Mouse (Mus musculus) liver (tissue): ENCODE measurements at regions not wholly inside any gene's neighbourhood (a gene's known extent, or its start where the extent isn't known, plus 50 kb on each side); places are given as distances from the start of the nearest gene placed in this dataset.

ENCODE experiments used
- DNase-seq: peaks from one replicate; pipeline ENCODE4 v3.0.0-alpha.2; 2020; ENCODE audit warnings: mixed read lengths

DNA sequence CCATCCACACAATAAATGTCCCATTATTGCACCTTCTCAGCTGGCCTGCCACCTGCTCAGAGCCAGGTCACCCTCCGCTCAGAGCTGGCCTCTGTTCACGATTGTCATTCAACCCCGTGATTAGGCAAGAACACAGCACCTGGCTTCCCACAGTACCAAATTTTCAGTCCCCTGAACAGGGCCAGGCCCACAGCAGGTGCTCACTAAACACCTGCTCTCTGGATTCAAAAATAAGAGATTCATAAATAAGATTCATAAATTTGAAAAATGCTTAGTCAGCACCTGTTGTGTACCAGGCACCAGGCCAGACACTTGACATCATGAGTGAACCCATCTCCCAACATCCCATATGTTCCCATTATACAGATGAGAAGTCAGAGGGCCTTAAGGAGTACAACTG lies 272.2 kb downstream of the Matn1 start:
- DNase-seq = no peak

DNA sequence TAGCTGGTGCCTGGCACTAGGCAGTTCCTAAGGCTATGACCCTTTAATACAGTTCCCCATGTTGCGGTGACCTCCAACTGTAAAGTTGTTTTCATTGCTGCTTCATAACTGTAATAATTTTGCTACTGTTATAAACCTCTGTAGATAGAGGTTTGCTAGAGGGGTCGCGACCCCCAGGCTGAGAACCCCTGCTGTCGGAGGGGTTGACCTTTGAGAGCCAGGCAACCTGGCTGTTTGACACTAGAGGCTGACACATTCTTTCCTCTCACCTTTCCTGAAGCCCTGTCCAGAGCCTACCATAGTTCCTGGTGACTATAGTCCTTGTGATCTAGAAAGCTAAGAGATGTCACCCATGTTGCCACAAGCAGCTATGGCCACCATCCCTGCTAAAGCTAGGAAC lies 272.9 kb downstream of the Matn1 start:
- no peak for DNase-seq

DNA sequence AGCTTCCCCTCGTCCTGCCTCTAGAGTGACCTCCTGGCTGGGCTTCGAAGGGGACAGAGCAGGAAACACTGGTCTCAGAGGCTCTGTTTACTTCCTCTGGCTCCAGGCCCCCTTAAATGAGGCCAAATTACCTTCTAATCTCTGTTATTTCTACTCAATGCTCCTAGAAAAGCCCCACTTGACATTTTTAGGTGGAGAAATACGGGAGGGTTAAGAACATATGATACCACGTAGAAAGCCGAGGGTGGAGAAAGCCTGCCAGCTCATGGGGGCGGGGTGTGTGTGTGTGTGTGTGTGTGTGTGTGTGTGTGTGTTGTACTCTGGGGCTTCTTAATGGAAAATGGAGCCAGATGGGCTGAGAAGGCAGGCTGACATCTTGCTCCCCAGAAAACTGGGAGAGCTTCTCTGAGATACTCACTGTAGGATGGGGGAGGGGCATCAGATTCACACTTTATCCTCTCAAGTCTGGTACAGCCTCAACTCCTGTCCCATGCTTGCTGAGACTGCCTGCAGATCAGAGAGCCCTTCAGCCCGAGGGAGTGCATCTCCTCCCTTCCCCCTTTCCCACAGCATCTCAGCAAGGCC lies 273.5 kb downstream of the Matn1 start:
- DNase-seq = no peak

DNA sequence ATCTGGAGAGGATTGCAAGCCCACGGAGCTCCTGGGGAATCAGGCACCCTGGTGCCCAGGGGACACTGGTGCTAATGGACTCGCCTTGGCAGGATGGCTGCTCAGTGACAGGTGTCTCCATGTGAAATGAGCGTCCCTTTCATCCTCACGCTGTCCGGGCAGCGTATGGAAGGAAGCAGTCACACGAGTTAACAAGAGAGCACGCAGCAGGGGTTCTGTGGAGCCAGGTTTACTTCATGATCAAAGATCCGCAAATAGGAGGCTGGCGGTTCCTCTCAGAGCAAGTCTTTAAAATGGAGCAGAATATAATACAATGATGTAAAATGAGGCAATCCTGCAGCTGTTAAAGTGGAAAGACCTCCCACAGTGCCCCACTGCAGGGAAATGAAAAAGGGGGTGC lies 276.8 kb downstream of the Matn1 start:
- no peak for DNase-seq

DNA sequence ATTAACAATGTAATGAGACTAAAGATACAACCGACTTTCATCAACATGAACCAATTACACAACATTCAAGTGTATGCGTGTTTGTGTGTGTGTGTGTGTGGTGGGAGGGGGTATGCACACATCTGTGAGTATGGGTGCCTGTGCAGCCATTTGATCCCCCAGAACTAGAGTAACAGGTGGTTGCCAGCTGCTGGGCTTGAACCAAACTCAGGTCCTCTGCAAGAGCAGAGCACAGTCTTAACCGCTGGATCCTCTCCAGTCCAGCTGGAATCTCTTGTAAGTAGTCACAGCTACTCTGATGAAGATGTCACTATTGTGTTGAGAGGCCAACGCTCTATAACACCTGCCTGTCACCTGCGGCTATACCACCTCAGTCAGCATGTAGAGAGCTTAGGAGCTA lies 286.2 kb downstream of the Matn1 start:
- DNase-seq = no peak

DNA sequence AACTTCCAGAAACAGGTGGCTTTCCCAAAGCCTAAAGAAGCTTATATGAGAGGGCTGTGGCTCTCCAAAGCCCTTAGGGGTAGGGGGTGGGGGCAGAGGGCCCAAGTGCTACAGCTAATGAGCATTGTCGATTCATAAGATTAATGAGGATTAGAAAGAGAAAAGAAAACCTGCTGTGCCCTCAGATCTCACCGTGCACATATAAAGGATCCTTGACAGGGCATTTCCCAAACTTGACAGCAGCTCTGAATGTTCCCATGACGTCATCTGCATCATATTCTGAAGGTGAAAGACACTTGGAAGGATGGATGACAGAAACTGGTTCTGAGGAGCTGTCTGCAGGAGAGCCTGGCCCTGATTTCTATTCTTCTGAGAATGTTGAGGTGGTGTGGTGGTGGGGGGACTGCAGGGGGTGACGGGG lies 292.4 kb downstream of the Matn1 start:
- DNase-seq = no peak

DNA sequence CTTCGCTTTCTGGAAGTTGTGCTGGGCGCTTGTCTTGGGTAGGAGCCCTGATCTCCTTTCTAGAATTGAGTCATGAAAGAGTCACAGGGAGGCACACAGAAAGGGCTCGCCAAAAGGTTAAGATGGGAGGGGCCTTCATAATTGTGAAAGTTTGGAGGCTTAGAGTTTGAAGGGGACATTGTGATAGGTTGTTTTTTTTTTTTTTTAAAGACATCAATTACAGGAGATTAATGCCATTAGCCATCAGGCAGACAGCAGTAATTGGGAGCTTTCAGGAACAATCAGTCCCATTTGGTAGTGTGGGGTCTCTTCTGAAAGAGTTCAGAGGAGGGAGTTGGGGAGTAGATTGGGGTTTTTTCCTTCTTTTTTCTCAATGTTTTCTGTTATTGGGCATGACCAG lies 294.4 kb downstream of the Matn1 start:
- DNase-seq = no peak

DNA sequence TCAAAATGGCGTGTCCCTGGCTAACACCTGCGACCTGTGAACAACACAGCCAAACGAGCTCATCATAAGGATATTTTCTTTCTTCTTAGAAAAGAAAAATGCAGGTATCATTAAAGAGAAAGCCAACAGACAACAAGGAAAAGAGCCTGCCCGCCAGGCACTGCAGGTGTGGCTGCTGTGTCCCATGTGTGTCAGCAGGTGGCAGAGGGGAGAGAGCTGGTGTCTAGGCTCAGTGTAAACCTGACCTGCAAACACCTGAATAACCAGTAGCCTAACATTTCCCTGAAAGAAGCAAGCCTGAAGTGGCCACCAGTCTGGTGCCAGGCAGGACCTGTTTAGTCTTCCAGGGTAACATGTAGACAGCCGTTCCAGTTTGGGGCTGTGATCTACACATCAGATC lies 294.9 kb downstream of the Matn1 start:
- no peak for DNase-seq

DNA sequence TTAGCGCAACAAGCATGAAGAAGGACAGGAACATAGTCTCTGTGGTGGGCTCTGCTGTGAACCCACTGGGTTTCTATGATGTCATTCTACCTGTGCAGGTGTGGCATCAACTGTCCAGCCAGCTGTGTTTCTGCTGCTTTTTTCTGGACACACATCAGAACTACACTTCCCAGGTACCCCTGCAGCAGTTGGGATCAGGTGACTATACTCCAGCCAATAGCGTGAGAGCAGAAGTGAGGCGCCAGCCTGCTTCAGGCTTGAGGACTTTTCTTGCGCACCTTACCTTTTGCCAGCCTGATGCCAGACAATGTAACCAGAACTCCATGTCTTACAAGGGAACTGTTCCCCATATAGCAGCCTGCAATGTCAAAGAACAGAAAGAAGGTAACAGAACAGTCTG lies 296.3 kb downstream of the Matn1 start:
- DNase-seq = no peak

DNA sequence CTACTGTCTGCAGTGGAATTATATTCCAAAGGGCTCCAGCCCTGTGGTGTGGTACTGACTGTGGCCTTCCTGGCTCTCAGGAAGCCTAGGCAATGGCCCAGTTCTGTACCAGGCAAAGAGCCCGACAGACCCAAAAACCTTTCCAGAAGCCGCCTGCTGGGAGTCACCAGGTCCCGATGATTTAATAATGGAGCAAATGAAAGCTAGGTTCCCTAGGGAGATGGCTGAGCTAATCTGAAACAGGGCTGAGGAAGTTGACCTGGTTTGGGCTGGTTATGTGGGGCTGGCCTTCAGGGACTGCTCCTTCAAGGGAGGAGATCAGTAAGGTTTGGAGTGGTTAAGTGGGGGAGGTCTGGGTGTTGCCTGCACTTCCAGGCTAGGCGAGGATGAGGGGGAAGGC lies 298.1 kb downstream of the Matn1 start:
- no peak for DNase-seq

DNA sequence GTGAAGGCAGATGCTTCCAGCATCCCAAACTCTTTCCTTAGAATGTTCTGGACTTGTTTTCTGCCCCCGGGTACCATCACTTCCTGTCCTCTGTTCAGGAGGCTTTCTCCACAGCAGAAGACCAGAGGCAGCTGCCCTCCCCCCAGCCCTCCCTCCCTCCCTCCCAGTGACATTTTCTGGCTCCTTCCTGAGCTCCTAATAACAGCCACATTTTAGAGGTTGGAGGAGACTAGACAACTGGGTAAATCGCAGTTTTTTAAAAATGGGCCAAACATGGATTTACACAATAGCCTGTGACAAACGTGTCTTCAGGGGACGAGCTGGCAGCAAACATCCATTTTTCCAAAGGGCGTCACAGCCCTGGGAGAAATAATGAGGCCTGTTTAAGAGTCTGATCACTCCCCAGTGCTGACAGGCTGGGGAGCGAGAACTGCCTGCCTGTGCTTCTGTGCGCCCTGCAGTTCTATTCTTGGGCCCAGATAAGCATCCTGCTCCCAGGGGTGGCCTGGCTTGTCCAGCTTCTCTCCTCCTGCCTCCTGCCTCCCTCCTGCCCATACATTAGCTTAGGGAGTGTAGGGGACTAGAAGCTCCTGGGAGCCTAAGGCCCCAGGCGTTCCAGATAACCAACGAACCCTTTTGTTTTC lies 299.7 kb downstream of the Matn1 start:
- DNase-seq = no peak

DNA sequence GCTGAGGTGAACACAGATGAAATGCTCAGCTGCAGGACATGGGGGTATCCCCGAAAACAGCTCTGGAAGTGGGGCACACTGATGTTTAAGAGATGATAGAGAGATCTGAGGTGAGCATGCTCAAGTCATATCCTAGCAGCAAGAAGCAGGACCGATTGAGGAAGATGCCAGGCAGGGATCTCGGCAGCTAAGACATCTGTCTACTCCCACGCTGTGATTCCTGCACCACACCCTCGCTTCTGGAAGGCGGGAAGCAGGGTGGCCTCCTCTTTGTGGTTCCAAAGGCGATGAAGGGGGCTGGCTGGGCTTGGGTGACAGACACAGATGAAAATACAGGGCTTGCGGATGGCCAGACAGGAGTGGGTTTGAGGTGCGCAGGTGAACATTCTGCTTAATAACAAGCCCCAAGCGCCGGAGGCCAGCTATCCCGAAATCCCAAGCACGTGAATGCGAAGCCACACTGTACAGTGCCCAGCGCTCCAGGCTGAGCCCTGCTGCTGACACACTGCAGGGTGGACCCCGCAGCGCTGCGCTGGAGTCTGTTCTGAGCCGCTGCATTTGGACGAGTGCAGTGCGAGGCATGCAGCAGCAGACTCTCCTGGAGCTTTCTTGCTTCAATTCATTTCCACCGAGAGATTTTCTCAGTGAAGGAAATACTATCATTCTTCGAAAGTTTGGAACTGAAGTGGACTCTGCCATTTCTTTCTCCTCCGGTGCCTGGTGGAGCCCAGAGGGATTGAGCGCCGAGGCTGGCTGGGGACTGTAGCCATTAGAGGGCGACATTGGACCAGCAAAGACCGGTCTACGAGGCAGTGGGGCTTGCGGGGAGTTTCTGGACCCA lies 308.6 kb downstream of the Matn1 start:
- peak; percentile 57 for DNase-seq

DNA sequence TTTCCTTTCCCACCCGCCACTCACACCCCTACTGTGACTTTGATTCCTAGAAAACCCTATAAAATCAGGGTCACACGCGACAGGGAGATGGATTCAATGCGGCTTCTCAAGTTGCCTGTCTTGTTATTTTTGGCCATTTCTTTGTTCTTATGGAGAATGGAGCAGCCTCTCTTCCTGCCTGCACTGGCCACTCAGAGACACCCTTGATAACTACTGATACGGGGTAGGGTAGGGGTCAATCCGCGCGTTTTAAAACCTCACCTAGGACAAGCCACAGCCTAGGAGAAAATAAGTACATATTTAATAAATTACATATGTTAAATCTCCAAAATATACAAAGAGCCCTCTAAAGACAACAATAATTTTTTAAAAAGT lies 309.2 kb downstream of the Matn1 start:
- no peak for DNase-seq

DNA sequence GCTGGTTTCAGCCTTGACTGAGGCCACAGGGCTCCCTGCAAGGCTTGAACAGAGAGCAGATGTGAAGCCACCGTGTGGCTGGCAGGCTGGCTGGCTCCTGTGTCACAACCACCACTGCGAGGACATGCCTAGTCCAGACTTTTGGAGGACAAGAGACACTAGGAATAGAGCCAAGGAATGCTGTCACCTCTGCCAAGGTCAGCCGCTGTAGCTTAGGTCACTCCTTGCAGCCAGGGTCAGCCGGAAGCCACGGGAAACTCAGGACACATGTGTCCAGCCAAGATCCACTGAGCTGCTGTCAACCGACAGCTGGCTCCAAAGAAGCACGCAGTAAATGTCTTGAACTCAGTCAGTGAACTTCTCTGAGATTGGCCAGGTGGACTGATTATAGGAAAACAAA lies 310.1 kb downstream of the Matn1 start:
- no peak for DNase-seq

DNA sequence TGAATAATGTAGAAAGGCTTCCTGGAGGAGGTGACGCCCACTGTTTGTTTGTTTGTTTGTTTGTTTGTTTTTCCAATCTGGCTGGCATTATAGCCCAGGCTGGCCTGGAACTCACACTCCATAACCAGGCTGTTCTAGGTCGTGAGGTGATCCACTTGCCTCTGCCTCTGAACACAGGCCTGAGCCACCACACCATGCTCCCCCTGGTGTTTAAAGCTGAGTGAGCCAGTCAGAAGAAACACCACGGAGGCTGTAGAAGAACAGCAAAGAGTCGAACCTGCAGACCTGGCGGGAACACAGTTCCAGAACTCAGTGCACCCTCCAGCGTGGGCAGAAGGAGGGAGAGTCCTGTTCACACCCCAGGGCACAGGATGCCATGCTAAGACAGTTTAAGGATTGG lies 310.5 kb downstream of the Matn1 start:
- no peak for DNase-seq

DNA sequence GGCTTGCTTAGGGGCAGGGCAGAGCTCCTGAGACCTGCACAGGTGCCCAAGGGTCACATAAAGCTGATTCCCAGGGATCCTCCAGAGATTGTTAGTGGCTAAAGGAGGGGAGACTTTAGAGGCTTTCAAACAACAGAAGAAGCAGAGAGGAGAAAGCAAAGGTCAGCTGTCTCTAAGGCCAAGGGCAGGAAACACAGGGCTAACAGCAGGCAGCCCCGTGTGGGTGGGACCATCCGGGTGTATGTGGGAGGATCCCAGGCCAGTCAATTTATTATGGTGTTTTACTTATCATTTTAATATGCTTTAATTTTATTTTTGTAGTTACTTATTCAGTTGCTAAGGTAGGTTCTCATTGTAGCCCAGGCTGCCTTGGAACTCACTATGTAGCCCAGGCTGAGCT lies 317.1 kb downstream of the Matn1 start:
- no peak for DNase-seq

DNA sequence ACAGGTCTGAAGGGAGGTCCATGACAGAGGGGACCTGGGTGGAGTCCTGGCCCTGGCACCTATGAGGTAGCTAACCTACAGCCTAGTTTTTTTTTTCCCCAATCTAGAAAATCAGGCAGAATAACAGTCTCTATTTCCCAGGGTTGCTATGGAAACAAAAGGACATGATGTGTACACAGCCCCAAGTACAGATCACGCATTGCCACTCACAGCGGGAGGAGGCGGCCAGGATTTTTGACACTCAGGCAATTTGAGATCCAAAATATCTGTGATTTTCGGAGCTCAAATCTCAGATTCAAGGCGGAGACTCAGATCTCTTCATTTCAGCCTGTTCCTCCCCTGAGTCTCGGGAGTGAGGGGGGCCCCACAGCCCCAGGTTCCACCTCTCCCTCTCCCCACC lies 318.7 kb downstream of the Matn1 start:
- DNase-seq = no peak

DNA sequence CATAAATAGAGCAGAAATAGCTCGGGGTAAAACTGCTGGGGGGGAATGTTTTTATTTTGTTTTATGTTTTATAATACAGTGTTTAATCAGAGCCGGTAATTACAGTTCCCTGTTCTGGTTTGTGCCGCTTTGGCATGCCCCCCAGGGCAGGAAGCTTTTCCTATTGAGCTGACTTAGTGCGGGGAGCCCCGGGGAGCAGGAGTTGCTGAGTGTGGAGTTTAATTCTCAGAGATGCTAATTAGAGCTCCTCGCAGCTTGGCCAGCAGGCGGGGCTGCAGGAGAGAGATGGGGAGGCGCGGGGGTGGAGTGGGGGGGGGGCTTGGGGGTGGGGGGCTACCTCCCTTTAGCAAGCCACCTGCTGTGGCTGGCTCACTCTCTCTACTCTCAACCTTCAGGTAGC lies 322.6 kb downstream of the Matn1 start:
- no peak for DNase-seq

DNA sequence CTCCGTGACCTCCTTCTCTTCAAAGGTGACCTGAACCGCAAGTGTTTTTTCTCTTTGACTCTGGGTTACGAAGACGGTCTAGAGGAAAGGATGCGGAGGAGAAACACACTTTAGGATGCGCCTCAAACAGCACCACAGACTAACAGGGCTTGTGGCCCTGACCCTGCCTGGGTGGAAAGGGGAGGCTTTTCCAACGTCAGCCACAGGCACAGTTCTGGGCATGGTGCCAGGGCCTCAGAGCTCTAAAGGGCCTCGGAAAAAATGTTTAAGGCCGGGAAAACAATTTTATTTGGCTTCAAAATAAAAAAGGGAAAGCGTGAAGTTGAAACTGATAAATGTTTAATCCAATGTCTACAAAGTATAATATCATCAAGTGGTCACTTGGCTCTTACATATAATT lies 323.6 kb downstream of the Matn1 start:
- DNase-seq = peak; percentile 19

DNA sequence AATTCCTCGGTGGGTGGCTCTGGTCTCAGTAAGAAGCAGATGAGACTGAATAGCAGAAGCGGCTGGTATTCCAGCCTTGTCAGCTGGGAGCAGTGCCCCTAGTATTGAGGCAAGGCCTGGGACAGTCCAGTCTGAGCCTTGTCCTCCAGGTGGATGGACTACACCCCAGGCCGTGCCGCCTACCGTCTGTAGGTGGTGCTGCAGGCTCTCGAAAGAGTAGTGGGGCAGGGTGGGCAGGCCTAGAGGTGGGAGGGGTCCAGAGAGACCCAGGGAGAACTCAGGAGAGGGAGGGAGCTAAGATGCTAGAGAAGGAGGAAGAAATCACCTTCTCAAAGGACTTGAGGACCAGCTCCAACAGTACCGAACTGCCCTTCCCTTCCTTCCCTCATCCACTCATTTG lies 326.0 kb downstream of the Matn1 start:
- DNase-seq = peak; percentile 16

DNA sequence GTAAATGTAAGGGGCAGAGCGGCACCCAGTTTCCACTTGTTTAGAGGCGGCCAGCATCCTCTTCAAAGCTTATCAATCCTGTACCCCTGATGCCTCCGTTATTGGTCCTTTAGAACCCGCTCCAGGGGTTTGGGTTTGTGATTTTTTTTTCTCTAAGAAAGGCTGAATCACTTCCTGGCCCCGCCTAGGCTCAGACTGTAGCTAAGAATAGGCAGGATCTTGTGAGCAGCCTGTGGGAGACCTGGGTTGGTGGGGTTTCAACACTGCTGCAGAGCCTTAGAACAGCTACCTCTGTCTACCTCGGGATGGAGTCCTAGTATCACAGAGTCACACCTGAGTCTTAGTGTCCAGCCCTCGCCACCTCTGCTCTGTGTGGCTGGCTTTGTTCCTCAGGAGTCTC lies 327.9 kb downstream of the Matn1 start:
- DNase-seq = no peak

DNA sequence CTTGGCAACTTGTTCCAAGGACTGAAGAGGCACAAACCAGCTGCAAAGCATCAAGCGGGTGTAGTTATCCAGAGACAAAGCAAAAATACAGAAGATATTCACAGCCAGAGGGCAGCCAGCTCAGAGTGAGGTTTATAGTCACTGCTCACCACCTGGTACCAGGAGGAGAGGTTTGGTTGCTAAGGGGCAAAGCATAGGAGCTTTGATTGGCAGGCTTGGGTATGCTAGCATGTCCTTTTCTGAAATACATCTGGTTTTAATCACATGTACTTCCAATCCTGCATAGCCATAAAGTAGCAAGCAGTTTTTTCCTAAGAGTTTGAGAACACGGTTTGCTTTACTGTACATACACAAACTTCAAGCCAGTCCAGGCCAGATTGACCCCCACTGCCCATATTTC lies 349.4 kb downstream of the Matn1 start:
- DNase-seq = no peak

DNA sequence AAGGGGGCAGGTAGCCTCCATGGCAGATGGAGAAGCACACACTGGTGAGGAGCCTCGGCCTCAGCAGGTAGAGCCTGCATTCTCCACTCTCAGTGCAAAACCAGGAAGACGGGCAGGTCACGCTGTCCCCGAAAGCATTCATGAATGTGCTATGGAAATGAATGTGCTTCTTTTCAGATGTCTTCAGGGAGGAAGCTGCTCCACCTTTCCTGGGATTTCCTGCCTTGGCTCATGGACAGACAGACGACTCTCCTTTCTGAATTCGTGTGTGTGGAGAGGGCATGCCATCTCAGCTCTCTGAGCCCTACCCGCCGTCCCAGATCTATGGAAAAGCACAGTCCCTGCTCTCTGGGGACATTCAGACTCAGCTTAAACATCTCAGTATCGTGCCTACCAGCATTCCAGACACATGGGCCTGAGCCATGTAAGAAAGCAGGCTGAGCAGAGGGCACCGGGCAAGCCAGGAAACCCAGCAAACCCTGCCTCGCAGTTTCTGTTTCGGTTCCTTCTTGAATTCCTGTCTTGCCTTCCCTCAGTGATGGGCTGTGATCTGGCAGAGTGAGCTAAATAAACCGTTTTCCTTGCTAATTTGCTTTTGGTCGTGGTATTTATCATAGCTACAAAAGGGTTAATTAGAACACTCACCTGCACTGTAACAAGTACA lies 354.0 kb downstream of the Matn1 start:
- no peak for DNase-seq

DNA sequence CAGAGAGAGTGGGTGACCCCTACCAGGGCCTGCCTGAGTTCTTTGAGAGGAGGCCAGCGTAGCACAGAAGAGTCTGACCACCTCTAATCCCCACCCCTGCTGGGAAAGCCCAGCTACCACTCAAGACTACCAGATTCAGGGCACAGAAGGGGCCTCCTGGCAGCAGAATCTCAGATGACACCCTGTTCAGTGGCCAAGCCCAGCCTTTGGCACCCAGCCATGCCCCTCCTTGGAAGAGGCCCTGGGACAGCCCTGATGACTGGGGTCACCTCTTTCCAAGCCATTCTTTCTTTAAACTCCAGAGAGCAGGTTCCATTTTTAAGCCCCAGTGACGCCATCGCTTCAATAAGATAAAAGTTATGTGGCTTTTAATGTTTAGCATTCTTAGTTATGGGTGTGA lies 359.8 kb downstream of the Matn1 start:
- DNase-seq = no peak
